Mouse (Mus musculus) lung, adult 2 months (tissue): ENCODE measurements at regions not wholly inside any gene's neighbourhood (a gene's known extent, or its start where the extent isn't known, plus 50 kb on each side); places are given as distances from the start of the nearest gene placed in this dataset.

Source experiments
- CTCF ChIP-seq: fragments of 200-500 bp; IDR thresholded peaks from 2 replicates; pipeline ENCODE4 v1.5.1; 2011; ENCODE audit warnings: mild to moderate bottlenecking, low read length, control low read depth; ENCODE audit not compliant: insufficient read depth
- POLR2A ChIP-seq: fragments of 200-500 bp; IDR thresholded peaks from 2 replicates; pipeline ENCODE4 v1.6.1; 2011; ENCODE audit warnings: low read depth, mild to moderate bottlenecking, control low read depth, low read length, borderline replicate concordance; ENCODE audit errors: extremely low read depth

DNA sequence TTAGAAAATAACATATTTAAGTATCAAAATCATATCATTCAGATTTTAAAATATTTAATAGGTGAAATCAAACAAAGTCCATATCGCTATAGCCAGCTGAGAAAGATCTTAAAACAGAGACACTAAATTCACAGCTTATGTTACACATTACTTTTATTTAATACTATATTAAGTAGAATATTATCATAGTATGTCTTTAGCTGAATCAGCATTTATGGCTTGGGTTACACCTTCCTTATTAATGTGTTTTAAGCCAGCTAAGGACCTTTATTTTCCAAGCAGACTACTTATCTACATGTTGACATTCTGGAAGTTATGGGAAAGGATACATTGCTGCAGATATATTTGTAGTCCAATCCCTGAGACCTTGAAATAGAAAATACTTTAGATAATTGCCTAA, 684.9 kb upstream of the Adgrl4 start:
- TF ChIP-seq POLR2A (no peak), CTCF (no peak)
